Mouse (Mus musculus) ES-E14 (cell line): ENCODE measurements at regions not wholly inside any gene's neighbourhood (a gene's known extent, or its start where the extent isn't known, plus 50 kb on each side); places are given as distances from the start of the nearest gene placed in this dataset.

Experiments
- DNase-seq: peaks from one replicate; pipeline ENCODE4 v3.0.0-alpha.2; 2013; ENCODE audit warnings: low read depth, low spot score
- H3K27ac ChIP-seq: 2 replicates; pipeline ENCODE4 v1.5.1; 2012; ENCODE audit warnings: low read depth, mild to moderate bottlenecking, low read length, moderate library complexity, mixed read lengths; ENCODE audit not compliant: poor library complexity, insufficient read depth, severe bottlenecking
- H3K36me3 ChIP-seq: 2 replicates; pipeline ENCODE4 v1.6.1; 2012; ENCODE audit warnings: mild to moderate bottlenecking, low read length, moderate library complexity, mixed read lengths; ENCODE audit not compliant: control insufficient read depth, poor library complexity, insufficient read depth, severe bottlenecking
- H3K4me1 ChIP-seq, 2 experiments: fragments of 150-350 bp in 1 of 2; sonication (generic) in 1 of 2; 2 replicates each; pipeline ENCODE4 v1.6.1; 2012; ENCODE audit warnings: low read length in 2 of 2, mild to moderate bottlenecking in 1 of 2, mixed read lengths in 1 of 2; ENCODE audit not compliant: control insufficient read depth in 2 of 2, insufficient read depth in 2 of 2, poor library complexity in 1 of 2
- H3K4me3 ChIP-seq, 2 experiments: fragments of 150-350 bp in 1 of 2; sonication (generic) in 1 of 2; 2 replicates each; pipeline ENCODE4 v1.5.1; 2012; ENCODE audit warnings: low read length in 2 of 2, low read depth in 1 of 2, mild to moderate bottlenecking in 1 of 2, mixed read lengths in 1 of 2; ENCODE audit not compliant: insufficient read depth in 1 of 2, poor library complexity in 1 of 2, severe bottlenecking in 1 of 2
- H3K9ac ChIP-seq: 2 replicates; pipeline ENCODE4 v1.6.1; 2012; ENCODE audit warnings: low read depth, mild to moderate bottlenecking, low read length, mixed read lengths; ENCODE audit not compliant: poor library complexity, insufficient read depth, severe bottlenecking
- H3K9me3 ChIP-seq: fragments of 150-350 bp; sonication (generic); 2 replicates; pipeline ENCODE4 v1.6.1; 2012; ENCODE audit warnings: low read depth, mild to moderate bottlenecking, low read length; ENCODE audit not compliant: control insufficient read depth, insufficient read depth
- CHD2 ChIP-seq: IDR thresholded peaks from 2 replicates; pipeline ENCODE4 v1.6.1; 2014; ENCODE audit warnings: mild to moderate bottlenecking, low read depth, low read length, inconsistent platforms
- HCFC1 ChIP-seq: IDR thresholded peaks from 2 replicates; pipeline ENCODE4 v1.6.1; 2012; ENCODE audit warnings: low read length, inconsistent platforms, borderline replicate concordance; ENCODE audit not compliant: insufficient read depth
- MAFK ChIP-seq: IDR thresholded peaks from 2 replicates; pipeline ENCODE4 v1.6.1; 2014; ENCODE audit warnings: mild to moderate bottlenecking, low read depth, low read length, inconsistent platforms; ENCODE audit not compliant: insufficient read depth
- ZC3H11A ChIP-seq: IDR thresholded peaks from 2 replicates; pipeline ENCODE4 v1.6.1; 2012; ENCODE audit warnings: low read depth, mild to moderate bottlenecking, inconsistent platforms, low read length, borderline replicate concordance
- ZNF384 ChIP-seq: IDR thresholded peaks from 2 replicates; pipeline ENCODE4 v1.6.1; 2012; ENCODE audit warnings: low read depth, low read length, inconsistent platforms
- in situ Hi-C, 2 experiments: fragments of 600-800 bp; cut with MboI; formaldehyde crosslinking; loops; one replicate each; pipeline ENCODE4 v1.15.1; 2025; ENCODE audit warnings: low sequenced_read_pairs in 2 of 2, inconsistent platforms in 1 of 2; ENCODE audit not compliant: unreplicated experiment in 2 of 2

DNA sequence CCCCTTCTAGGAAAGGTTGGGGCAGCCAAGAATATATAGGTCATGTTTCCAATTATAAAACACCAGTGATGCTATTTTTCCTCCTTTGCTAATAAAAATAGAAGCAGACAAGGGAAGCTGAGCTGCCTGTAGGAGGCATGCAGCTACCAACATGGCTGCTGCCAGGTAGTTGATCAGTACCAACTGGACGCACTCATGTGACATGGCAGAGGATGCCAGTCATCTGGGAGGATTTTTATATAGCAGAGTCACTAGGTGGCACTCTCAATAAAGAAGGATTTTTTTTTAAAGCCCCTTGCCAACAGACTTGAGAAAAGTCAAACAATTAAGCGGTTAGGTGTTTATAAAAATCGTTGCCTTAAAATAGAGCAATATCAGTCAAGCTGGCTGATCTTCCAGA, 273.5 kb downstream of the Mex3b start:
- no peaks in the 10 kb centered on the region for H3K4me1 ChIP-seq
- H3K4me3 ChIP-seq = no peak overlapping the region
- H3K9me3 ChIP-seq = no peaks in the 10 kb centered on the region
- H3K9ac ChIP-seq = no peak overlapping the region
- TF ChIP-seq HCFC1 (no peak), CHD2 (no peak)
- H3K36me3 ChIP-seq = no peaks in the 10 kb centered on the region
- in situ Hi-C loops = no loop called here
- DNase-seq = no peak
- H3K27ac ChIP-seq = no peak overlapping the region

GRCm38 (mm10) chr7:83144018-83144417, 276.9 kb downstream of the Mex3b start:
- Histone ChIP-seq H3K36me3 (no peaks in the 10 kb centered on the region), H3K27ac (no peak overlapping the region), H3K9ac (no peak overlapping the region), H3K4me1 (no peaks in the 10 kb centered on the region), H3K4me3 (no peak overlapping the region), H3K9me3 (no peaks in the 10 kb centered on the region)
- no peak for TF ChIP-seq CHD2
- TF ChIP-seq ZNF384 = no peak
- no peak for TF ChIP-seq ZC3H11A
- in situ Hi-C loops = no loop called here
- no peak for DNase-seq

GRCm38 (mm10) chr7:83145551-83145950, 278.4 kb downstream of the Mex3b start:
- H3K27ac ChIP-seq = no peak overlapping the region
- H3K4me3 ChIP-seq = no peak overlapping the region
- in situ Hi-C loops = no loop called here
- no peak overlapping the region for H3K9ac ChIP-seq
- no peaks in the 10 kb centered on the region for H3K9me3 ChIP-seq
- no peak for DNase-seq
- no peaks in the 10 kb centered on the region for H3K36me3 ChIP-seq
- no peak for TF ChIP-seq MAFK
- TF ChIP-seq HCFC1 = no peak
- TF ChIP-seq ZNF384 = no peak
- TF ChIP-seq ZC3H11A = no peak
- no peak for TF ChIP-seq CHD2
- H3K4me1 ChIP-seq = no peaks in the 10 kb centered on the region

DNA sequence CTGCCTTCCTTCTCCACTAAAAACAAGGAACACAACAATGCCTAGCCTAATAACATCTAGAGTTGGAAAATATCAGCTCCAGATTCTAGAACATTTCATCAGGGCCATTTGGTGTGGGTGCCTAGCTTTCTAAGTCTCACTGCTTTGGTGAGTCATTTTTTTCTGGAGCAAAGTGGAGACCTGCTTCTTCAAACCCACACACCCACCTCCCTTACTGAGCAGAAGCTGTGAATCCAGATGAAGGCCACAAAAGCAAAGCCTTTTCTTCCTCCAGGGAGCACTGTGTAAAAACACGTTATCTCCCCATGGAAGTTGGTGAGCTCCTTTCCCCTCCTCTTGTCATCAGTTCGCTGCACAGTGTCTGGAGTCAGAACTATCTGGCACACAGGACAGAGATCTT, 294.1 kb downstream of the Mex3b start:
- in situ Hi-C loops = no loop called here
- no peak for DNase-seq
- no peak for TF ChIP-seq MAFK

GRCm38 (mm10) chr7:83162868-83163267, 295.7 kb downstream of the Mex3b start:
- H3K4me1 ChIP-seq = no peaks in the 10 kb centered on the region
- TF ChIP-seq ZNF384 = no peak
- TF ChIP-seq HCFC1 = no peak
- TF ChIP-seq MAFK = no peak
- TF ChIP-seq ZC3H11A = no peak
- no peak for TF ChIP-seq CHD2
- H3K4me3 ChIP-seq = no peak overlapping the region
- no peaks in the 10 kb centered on the region for H3K9me3 ChIP-seq
- no peak overlapping the region for H3K27ac ChIP-seq
- H3K36me3 ChIP-seq = no peaks in the 10 kb centered on the region
- in situ Hi-C loops = no loop called here
- no peak overlapping the region for H3K9ac ChIP-seq
- no peak for DNase-seq

More for the DNA sequence above, 294.1 kb downstream of the Mex3b start:
- Histone ChIP-seq H3K9ac (no peak overlapping the region), H3K9me3 (no peaks in the 10 kb centered on the region), H3K4me1 (no peaks in the 10 kb centered on the region), H3K4me3 (no peak overlapping the region), H3K27ac (no peak overlapping the region), H3K36me3 (no peaks in the 10 kb centered on the region)
